Mouse (Mus musculus) small intestine, adult 2 months (tissue): ENCODE measurements around the gene Lsamp.

Experiments
- CTCF ChIP-seq: fragments of 200-500 bp; IDR thresholded peaks from 2 replicates; pipeline ENCODE4 v1.5.1; 2012; ENCODE audit warnings: low read depth, mild to moderate bottlenecking, control low read depth, inconsistent platforms, low read length, moderate library complexity, mixed read lengths; ENCODE audit not compliant: insufficient replicate concordance, insufficient read length; ENCODE audit errors: extremely low read depth
- POLR2A ChIP-seq: fragments of 200-500 bp; IDR thresholded peaks from 2 replicates; pipeline ENCODE4 v1.6.1; 2012; ENCODE audit warnings: low read depth, mild to moderate bottlenecking, control low read depth, inconsistent platforms, low read length, moderate library complexity

GRCm38 (mm10) chr16:40290132-40290531 lies 306.0 kb downstream of the Lsamp start:
- no peak for TF ChIP-seq CTCF
- TF ChIP-seq POLR2A: no peak
